Comparison of ENCODE assay signal across 27 mouse cellular contexts in genomic region chr3:22316466-22317185, GRCm38 (mm10).
A peak's percentile ranks its signal among the peaks of the same experiment; 100 is the strongest.
DNase-seq lines count a peak whose midpoint lies in the region; ATAC-seq and TF ChIP-seq lines count a peak whose summit lies in the region.
"Had no signal": no experiment of that assay in that cellular context is flagged by ENCODE, and none has a peak within 500 bp of the region (broad histone marks: within the 10 kb centered on the region; RNA-seq: fewer than 3 reads in every experiment).

No protein-coding gene starts in this region.

- DNase-seq in adrenal gland, postnatal 10 days: peak; percentile 4
- DNase-seq in adrenal gland, postnatal 36 days: no peak
- DNase-seq in midbrain, postnatal 0 days (ENCODE audit: low spot score): peak; percentile 65
- DNase-seq in lung, adult 18-20 months: no peak
- DNase-seq: adrenal gland, postnatal 25 days; cerebellum, adult 11 months; cerebellum, postnatal 36 days; embryo, embryonic 11 days; gastrocnemius, postnatal 14 days; heart, adult 18-20 months; heart, postnatal 14 days; kidney, adult 11 months; kidney, postnatal 36 days; layer of hippocampus, postnatal 36 days; lung, adult 2 months; thymus, adult 18-20 months; thymus, postnatal 36 days had no signal

- H3K4me1 ChIP-seq in forebrain, embryonic 16.5 days (replicated peaks; ENCODE audit: control insufficient read depth, insufficient read depth, low read length): no peaks in the 10 kb centered on the region
- no peaks in the 10 kb centered on the region for H3K4me1 ChIP-seq in forebrain, embryonic 12.5 days
- no peaks in the 10 kb centered on the region; the same call in 1 of the 2 replicates for H3K4me1 ChIP-seq in midbrain, postnatal 0 days (ENCODE audit: insufficient read depth, low read length)
- no peaks in the 10 kb centered on the region for H3K4me1 ChIP-seq in midbrain, embryonic 16.5 days (ENCODE audit: control insufficient read depth, insufficient read depth, low read length)
- H3K4me1 ChIP-seq: embryonic facial prominence, embryonic 15.5 days; heart, embryonic 13.5 days; kidney, embryonic 15.5 days; limb, embryonic 13.5 days; midbrain, embryonic 12.5 days; neural tube, embryonic 13.5 days had no signal

- peak; percentile 73 for ATAC-seq in forebrain, embryonic 16.5 days
- ATAC-seq in forebrain, embryonic 12.5 days (ENCODE audit: low FRiP score): no peak
- ATAC-seq in midbrain, postnatal 0 days (ENCODE audit: low FRiP score): no peak; the same call in 1 of the 2 replicates
- no peak for ATAC-seq in midbrain, embryonic 16.5 days
- ATAC-seq: liver, embryonic 12.5 days had no signal

- H3K9ac ChIP-seq in forebrain, embryonic 16.5 days (replicated peaks; ENCODE audit: low read depth, low read length): no peak overlapping the region
- no peak overlapping the region for H3K9ac ChIP-seq in forebrain, embryonic 12.5 days
- H3K9ac ChIP-seq in midbrain, postnatal 0 days (replicated peaks; ENCODE audit: low read length, poor library complexity, severe bottlenecking): no peak overlapping the region
- H3K9ac ChIP-seq in midbrain, embryonic 16.5 days (ENCODE audit: low read depth, low read length): no peak overlapping the region
- H3K9ac ChIP-seq: embryonic facial prominence, embryonic 15.5 days; heart, embryonic 13.5 days; kidney, embryonic 15.5 days; limb, embryonic 13.5 days; liver, embryonic 12.5 days; midbrain, embryonic 12.5 days; neural tube, embryonic 13.5 days had no signal

- whole genome bisulfite sequencing in forebrain, embryonic 16.5 days: 61% methylated on average over 10 of the region's 10 CpGs
- WGBS in forebrain, embryonic 12.5 days: 79% methylated on average over 10 of the region's 10 CpGs
- 78% methylated on average over 10 of the region's 10 CpGs for WGBS in midbrain, postnatal 0 days
- WGBS in midbrain, embryonic 16.5 days: 75% methylated on average over 10 of the region's 10 CpGs

- H3K36me3 ChIP-seq in forebrain, embryonic 16.5 days (ENCODE audit: control insufficient read depth, insufficient read depth): no peaks in the 10 kb centered on the region
- no peaks in the 10 kb centered on the region for H3K36me3 ChIP-seq in forebrain, embryonic 12.5 days (replicated peaks)
- H3K36me3 ChIP-seq in midbrain, postnatal 0 days (ENCODE audit: insufficient read depth, low read length): no peaks in the 10 kb centered on the region
- no peaks in the 10 kb centered on the region for H3K36me3 ChIP-seq in midbrain, embryonic 16.5 days (ENCODE audit: control insufficient read depth, insufficient read depth, low read length)
- H3K36me3 ChIP-seq: embryonic facial prominence, embryonic 15.5 days; heart, embryonic 13.5 days; kidney, embryonic 15.5 days; limb, embryonic 13.5 days; liver, embryonic 12.5 days; midbrain, embryonic 12.5 days; neural tube, embryonic 13.5 days had no signal

- no peak overlapping the region for H3K4me3 ChIP-seq in forebrain, embryonic 16.5 days (replicated peaks; ENCODE audit: low read length)
- no peak overlapping the region for H3K4me3 ChIP-seq in forebrain, embryonic 12.5 days (replicated peaks)
- no peak overlapping the region for H3K4me3 ChIP-seq in midbrain, postnatal 0 days (ENCODE audit: low read depth, low read length)
- H3K4me3 ChIP-seq in midbrain, embryonic 16.5 days (ENCODE audit: low read depth, low read length): no peak overlapping the region
- H3K4me3 ChIP-seq: embryonic facial prominence, embryonic 15.5 days; heart, embryonic 13.5 days; kidney, embryonic 15.5 days; limb, embryonic 13.5 days; liver, embryonic 12.5 days; midbrain, embryonic 12.5 days; neural tube, embryonic 13.5 days had no signal

- H3K27ac ChIP-seq in forebrain, embryonic 16.5 days (ENCODE audit: low read length): no peak overlapping the region
- no peak overlapping the region for H3K27ac ChIP-seq in forebrain, embryonic 12.5 days
- H3K27ac ChIP-seq in midbrain, postnatal 0 days (ENCODE audit: low read depth, low read length): no peak overlapping the region
- no peak overlapping the region for H3K27ac ChIP-seq in midbrain, embryonic 16.5 days (ENCODE audit: low read length)
- H3K27ac ChIP-seq: embryonic facial prominence, embryonic 15.5 days; heart, embryonic 13.5 days; kidney, embryonic 15.5 days; limb, embryonic 13.5 days; liver, embryonic 12.5 days; midbrain, embryonic 12.5 days; neural tube, embryonic 13.5 days had no signal

- H3K4me2 ChIP-seq in forebrain, embryonic 16.5 days (ENCODE audit: low read length): no peak overlapping the region
- no peak overlapping the region for H3K4me2 ChIP-seq in forebrain, embryonic 12.5 days
- no peak overlapping the region for H3K4me2 ChIP-seq in midbrain, postnatal 0 days (ENCODE audit: low read depth, low read length, poor library complexity, severe bottlenecking)
- H3K4me2 ChIP-seq in midbrain, embryonic 16.5 days (ENCODE audit: low read length): no peak overlapping the region
- H3K4me2 ChIP-seq: embryonic facial prominence, embryonic 15.5 days; heart, embryonic 13.5 days; kidney, embryonic 15.5 days; limb, embryonic 13.5 days; liver, embryonic 12.5 days; midbrain, embryonic 12.5 days; neural tube, embryonic 13.5 days had no signal

- no peak for TF ChIP-seq CTCF in midbrain, postnatal 0 days (IDR thresholded peaks at IDR 0.05)

- H3K9me3 ChIP-seq in forebrain, embryonic 16.5 days (ENCODE audit: control insufficient read depth, low read length): no peaks in the 10 kb centered on the region
- no peaks in the 10 kb centered on the region for H3K9me3 ChIP-seq in forebrain, embryonic 12.5 days
- no peaks in the 10 kb centered on the region for H3K9me3 ChIP-seq in midbrain, postnatal 0 days (ENCODE audit: low read length)
- H3K9me3 ChIP-seq in midbrain, embryonic 16.5 days (replicated peaks; ENCODE audit: control insufficient read depth, low read length, poor library complexity, severe bottlenecking): no peaks in the 10 kb centered on the region
- H3K9me3 ChIP-seq: embryonic facial prominence, embryonic 15.5 days; heart, embryonic 13.5 days; kidney, embryonic 15.5 days; limb, embryonic 13.5 days; liver, embryonic 12.5 days; midbrain, embryonic 12.5 days; neural tube, embryonic 13.5 days had no signal

- H3K27me3 ChIP-seq in forebrain, embryonic 16.5 days (replicated peaks; ENCODE audit: control insufficient read depth, insufficient read depth, low read length): no peaks in the 10 kb centered on the region
- H3K27me3 ChIP-seq in forebrain, embryonic 12.5 days: no peaks in the 10 kb centered on the region
- no peaks in the 10 kb centered on the region for H3K27me3 ChIP-seq in midbrain, postnatal 0 days (ENCODE audit: insufficient read depth, low read length)
- H3K27me3 ChIP-seq in midbrain, embryonic 16.5 days (ENCODE audit: control insufficient read depth, insufficient read depth, low read depth, low read length): no peaks in the 10 kb centered on the region
- H3K27me3 ChIP-seq: embryonic facial prominence, embryonic 15.5 days; heart, embryonic 13.5 days; kidney, embryonic 15.5 days; limb, embryonic 13.5 days; liver, embryonic 12.5 days; midbrain, embryonic 12.5 days; neural tube, embryonic 13.5 days had no signal

Comparison
In these comparisons a context has a peak if more than half of its experiments do, and no peak if none do; other contexts are left out.
1. DNase-seq: peak in adrenal gland, postnatal 10 days (single experiment) and midbrain, postnatal 0 days (single experiment); none in adrenal gland, postnatal 36 days (0 of 2) and lung, adult 18-20 months (0 of 2).